Mouse (Mus musculus) spleen, adult 18-20 months (tissue): ENCODE results near the gene Nhp2.

ENCODE experiments used
- DNase-seq, 2 experiments: peaks; one replicate each; pipeline ENCODE4 v3.0.0; 2022; ENCODE audit warnings: mixed read lengths in 2 of 2

The Nhp2 gene

DNA sequence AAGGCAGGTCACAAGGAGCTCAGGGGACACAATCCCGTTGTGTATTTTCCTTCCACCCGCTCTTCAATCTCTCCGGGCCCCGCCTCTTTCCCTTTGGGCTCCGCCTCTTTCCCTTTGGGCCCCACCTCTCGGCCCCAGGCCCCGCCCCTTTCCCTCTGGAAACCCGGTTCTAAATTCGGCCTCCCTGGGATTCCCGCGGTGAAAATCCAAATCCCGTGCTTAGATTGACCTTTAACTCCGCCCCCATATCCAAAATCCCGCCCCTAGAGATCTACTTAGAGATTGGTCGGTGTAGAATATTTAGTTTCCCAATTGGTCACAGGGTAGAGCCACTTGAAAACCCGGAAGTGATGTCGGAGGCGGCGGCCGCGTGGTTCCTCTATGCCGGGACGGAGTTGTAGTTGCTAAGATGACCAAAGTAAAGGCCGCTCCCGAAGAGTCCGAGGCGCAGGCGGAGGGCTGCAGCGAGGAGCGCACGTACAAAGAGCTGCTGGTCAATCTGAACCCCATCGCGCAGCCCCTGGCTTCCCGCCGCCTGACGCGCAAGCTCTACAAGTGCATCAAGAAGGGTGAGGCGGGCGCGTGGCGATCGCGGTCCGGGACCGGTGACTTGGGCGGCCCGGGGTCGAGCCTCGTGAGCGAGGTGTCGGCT, at the start of gene Nhp2:
Nhp2 (plus strand) TSS at position 327 of the 652 bp plus-strand sequence.
- DNase-seq = peak; percentile 74 to 86

DNA sequence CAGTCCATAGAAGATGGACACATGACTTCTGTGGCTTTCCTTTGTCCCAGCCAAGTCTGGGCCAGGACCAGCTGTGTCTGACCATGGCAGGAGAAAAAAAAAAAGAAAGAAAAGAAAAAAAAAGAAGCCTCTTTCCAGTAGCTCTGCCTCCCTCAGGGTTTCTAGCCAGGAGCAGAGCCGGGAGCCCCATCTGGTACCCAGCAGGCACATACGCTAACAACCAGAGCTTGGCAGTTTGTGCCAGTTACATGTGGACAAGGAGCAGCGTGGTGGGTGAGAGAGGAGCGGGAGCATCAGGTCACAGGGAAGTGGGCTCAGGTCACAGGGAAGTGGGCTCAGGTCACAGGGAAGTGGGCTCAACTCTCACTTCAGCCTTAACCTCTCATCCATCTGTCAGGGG, 43.1 kb upstream of the Nhp2 start:
- DNase-seq = no peak

- DNase-seq = peak; percentile 41 to 44
These were observed 41.9 kb upstream of the Nhp2 start for GRCm38 (mm10) chr11:51577587-51577986.

DNA sequence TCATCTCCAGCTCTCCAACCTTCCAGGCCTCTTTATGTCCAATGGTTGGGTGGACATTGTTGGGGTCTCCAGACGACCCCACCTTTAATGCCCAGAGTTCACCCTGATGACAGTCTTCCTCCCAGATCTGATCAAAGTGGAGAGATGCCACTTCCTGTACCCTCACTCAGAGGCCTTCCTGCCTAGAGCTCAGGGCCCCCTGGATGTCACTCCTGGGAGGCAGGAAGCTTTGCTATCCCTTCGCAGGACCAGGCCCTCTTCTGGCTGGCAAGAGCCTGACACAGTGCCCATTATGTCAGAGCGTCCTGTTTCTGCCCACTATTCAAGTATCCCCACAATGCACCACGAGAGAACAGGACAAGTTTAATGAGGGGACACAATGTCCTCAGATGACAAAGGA, 40.5 kb upstream of the Nhp2 start:
- DNase-seq = no peak

- DNase-seq = peak; percentile 59 to 84
These were observed 36.8 kb upstream of the Nhp2 start for GRCm38 (mm10) chr11:51582713-51583112.

GRCm38 (mm10) chr11:51584057-51584430, 35.5 kb upstream of the Nhp2 start:
- peak in 1 of 2 experiments; percentile 24 for DNase-seq

- DNase-seq = peak; percentile 94 to 97
These were observed 34.9 kb upstream of the Nhp2 start, which contains the start of gene Phykpl for GRCm38 (mm10) chr11:51584431-51585248. Gene Phykpl (plus strand): TSS chr11:51584757.

DNA sequence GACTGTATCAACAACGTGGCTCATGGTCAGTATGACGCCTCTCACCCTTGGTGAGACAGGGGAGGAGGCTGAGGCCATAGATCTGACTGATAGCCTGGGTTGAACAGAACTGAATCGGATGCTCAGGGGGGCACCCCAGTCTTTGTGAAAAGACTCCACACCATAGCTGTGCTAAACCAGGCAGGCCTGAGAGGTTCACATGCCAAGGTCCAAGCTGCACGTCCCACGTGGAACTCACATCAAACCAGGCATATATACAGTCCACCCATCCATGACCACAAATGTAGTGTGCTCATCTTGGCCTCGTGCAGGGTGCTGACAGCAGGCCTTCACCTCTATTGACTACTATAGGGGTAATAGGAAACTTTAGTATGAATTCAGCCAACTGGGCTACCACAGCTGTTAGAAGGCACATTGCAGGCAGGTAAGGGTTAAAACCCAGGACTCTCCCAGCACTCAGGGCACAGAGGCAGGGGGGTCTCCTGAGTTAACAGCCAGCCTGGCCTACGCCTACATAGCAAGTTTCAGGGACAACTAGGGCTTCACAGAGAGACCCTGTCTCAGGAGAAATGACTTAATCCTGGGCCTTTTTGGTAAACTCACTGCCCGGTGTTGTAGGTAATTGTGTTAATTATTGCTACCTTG, 33.8 kb upstream of the Nhp2 start:
- no peak for DNase-seq

GRCm38 (mm10) chr11:51586411-51586810, 33.1 kb upstream of the Nhp2 start:
- DNase-seq = no peak

DNA sequence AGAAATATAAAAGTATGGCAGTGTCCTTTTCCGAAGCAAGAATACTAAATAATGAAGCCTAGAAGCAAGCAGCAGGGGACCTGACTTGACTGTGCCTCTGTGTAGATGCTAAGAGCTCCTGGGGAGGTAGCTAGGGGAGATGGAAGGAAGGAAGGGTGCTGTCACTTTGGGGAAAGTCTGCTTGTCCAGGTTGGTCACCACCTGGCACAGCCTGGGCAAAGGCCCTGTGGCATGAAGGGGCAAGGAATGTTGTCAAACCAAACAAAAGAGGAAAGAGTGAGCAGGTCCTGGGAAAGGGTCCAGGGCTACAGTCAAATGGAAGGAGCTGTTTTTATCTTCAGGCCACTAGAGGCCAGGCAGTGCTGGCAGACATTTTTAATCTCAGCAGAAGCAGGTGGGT, 32.5 kb upstream of the Nhp2 start:
- no peak for DNase-seq

DNA sequence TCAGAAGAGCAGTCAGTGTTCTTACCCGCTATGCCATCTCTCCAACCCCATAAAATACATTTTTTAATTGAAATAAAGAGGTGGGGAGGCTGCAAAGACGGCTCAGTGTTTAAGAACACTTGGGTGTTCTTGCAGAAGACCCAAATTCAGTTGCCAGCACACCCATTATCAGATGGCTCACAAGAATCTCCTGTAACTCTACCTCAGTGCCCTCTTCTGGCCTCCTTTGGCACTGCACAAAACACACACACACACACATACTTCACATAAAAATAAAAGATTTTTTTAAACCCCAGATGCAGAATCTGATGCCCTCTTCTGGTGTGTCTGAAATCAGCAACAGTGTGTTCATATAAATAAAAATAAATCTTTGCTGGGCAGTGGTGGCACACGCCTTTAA, 30.7 kb upstream of the Nhp2 start:
- DNase-seq = no peak

GRCm38 (mm10) chr11:51590002-51590401, 29.5 kb upstream of the Nhp2 start:
- no peak for DNase-seq

GRCm38 (mm10) chr11:51591168-51591567, 28.4 kb upstream of the Nhp2 start:
- no peak for DNase-seq

GRCm38 (mm10) chr11:51591915-51592314, 27.6 kb upstream of the Nhp2 start:
- DNase-seq = no peak

- no peak for DNase-seq
These were observed 26.2 kb upstream of the Nhp2 start for GRCm38 (mm10) chr11:51593368-51593767.

DNA sequence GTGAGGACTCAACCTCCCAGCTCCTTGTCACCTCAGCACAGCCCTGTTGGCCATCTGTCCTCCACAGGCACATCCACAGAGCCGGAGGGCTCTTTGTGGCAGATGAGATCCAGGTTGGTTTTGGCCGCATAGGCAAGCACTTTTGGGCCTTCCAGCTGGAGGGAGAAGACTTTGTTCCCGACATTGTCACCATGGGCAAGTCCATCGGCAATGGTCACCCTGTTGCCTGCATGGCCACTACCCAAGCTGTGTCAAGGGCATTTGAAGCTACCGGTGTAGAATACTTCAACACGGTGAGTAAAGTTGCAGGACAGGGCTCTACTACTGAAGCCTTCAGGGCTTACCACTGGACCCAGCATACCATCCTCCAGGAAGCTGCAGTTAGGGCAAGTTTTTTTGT, 25.7 kb upstream of the Nhp2 start:
- DNase-seq = no peak

- no peak for DNase-seq
These were observed 24.7 kb upstream of the Nhp2 start for GRCm38 (mm10) chr11:51594715-51595350.

- no peak for DNase-seq
These were observed 24.0 kb upstream of the Nhp2 start for GRCm38 (mm10) chr11:51595459-51596083.

DNA sequence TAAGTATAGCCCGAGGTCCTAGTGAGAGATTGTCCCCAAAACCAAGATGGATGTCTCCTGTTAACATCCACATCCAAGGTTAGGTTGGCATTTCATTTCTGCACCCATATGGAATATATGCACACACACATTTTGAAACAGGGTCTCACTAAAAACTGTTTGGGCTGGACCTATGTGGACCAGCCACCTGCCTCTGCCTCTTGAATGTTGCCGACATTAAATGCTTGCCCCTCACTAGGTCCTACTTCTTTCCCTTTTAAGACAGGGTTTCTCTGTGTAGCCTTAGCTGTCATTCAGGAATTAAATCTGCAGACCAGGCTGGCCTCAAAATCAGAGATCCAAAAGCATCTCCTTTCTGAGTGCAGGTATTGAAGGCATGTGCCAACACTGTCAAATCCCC, 22.0 kb upstream of the Nhp2 start:
- DNase-seq = no peak

DNA sequence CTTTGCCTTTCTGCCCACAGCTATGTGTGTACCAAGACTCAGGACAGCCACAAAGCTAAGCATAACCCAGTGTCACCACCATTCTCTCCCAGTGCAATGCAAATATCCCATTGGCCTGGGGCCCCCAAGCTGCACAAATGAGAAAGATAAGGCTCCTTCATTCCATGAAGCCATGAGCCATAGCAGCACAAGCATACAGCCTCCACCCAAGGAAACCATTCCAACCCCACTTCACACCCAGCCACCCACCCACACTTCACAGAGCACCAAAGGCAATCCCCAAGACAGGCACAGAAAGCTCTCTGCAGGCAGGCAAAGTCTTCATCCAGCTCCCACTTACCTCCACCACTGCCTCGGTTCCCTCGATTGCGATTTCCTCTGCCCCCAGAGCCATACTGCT, 17.3 kb upstream of the Nhp2 start:
- DNase-seq = no peak

GRCm38 (mm10) chr11:51605602-51606446, 13.7 kb upstream of the Nhp2 start:
- peak; percentile 80 to 81 for DNase-seq
